Mouse (Mus musculus) limb, embryonic 14.5 days (tissue): Measurements from ENCODE around the gene Gm6309. TPM values are rescaled to one million over a fixed set of nuclear protein-coding genes. Genes with fewer than 3 reads are reported as not detected.
"Not testable (repeated sequence)": the region's sequence is repeated elsewhere in the genome, so short reads cannot be mapped to it uniquely, and the experiment has no call there.

Experiments used
- ATAC-seq: fragments of 200-750 bp; cut with Nextera tagmentation; 2 replicates; pipeline ENCODE4 v1.8.0; 2017; ENCODE audit warnings: low read depth, moderate number of reproducible peaks, moderate TSS enrichment; ENCODE audit not compliant: low FRiP score
- DNase-seq: peaks from one replicate; pipeline ENCODE4 v3.0.0-alpha.2; 2015; ENCODE audit warnings: low spot score
- H3K27ac ChIP-seq: fragments of 300-500 bp; sonication (generic); replicated peaks from 2 replicates; pipeline ENCODE4 v1.5.1; 2014; ENCODE audit warnings: low read depth, mild to moderate bottlenecking, low read length, moderate library complexity, mixed read lengths
- H3K27me3 ChIP-seq: fragments of 300-500 bp; sonication (generic); 2 replicates; pipeline ENCODE4 v1.6.1; 2014; ENCODE audit warnings: low read length, mixed read lengths; ENCODE audit not compliant: control insufficient read depth, insufficient read depth
- H3K36me3 ChIP-seq: fragments of 300-500 bp; sonication (generic); 2 replicates; pipeline ENCODE4 v1.6.1; 2014; ENCODE audit warnings: mild to moderate bottlenecking, low read length, moderate library complexity, mixed read lengths; ENCODE audit not compliant: control insufficient read depth, insufficient read depth
- H3K4me1 ChIP-seq: fragments of 300-500 bp; sonication (generic); 2 replicates; pipeline ENCODE4 v1.6.1; 2014; ENCODE audit warnings: antibody characterized with exemption, low read length, mixed read lengths; ENCODE audit not compliant: control insufficient read depth, insufficient read depth
- H3K4me2 ChIP-seq: fragments of 300-500 bp; sonication (generic); replicated peaks from 2 replicates; pipeline ENCODE4 v1.6.1; 2014; ENCODE audit warnings: low read depth, mild to moderate bottlenecking, low read length, moderate library complexity; ENCODE audit not compliant: severe bottlenecking
- H3K4me3 ChIP-seq: fragments of 300-500 bp; sonication (generic); replicated peaks from 2 replicates; pipeline ENCODE4 v1.5.1; 2014; ENCODE audit warnings: low read length
- H3K9ac ChIP-seq: fragments of 300-500 bp; sonication (generic); 2 replicates; pipeline ENCODE4 v1.6.1; 2014; ENCODE audit warnings: mild to moderate bottlenecking, low read depth, low read length, moderate library complexity; ENCODE audit not compliant: severe bottlenecking
- H3K9me3 ChIP-seq: fragments of 300-500 bp; sonication (generic); 2 replicates; pipeline ENCODE4 v1.6.1; 2016; ENCODE audit warnings: low read length; ENCODE audit not compliant: control insufficient read depth
- POLR2A ChIP-seq: fragments of 200-500 bp; IDR thresholded peaks from 2 replicates; pipeline ENCODE4 v1.8.0; 2012; ENCODE audit warnings: inconsistent platforms, mild to moderate bottlenecking, moderate library complexity, borderline replicate concordance; ENCODE audit not compliant: insufficient read depth, insufficient read length; ENCODE audit errors: extremely low read depth
- WGBS: fragments of 180-500 bp; shearing (Covaris S2); extraction: QIAGEN DNeasy Blood & Tissue Kit; methylation state at CpG from one replicate; pipeline ENCODE4 v1.1.7; 2014; 5-methylcytosine and 5-hydroxymethylcytosine counted together
- polyA plus RNA-seq, 2 experiments: library from polyadenylated mRNA; depleted of rRNA in 1 of 2; stranded (reverse) in 1 of 2; unstranded in 1 of 2; fragments of >200 nt; fragmentation: Nextera tagmentation in 1 of 2; extraction: Ambion mirVana in 1 of 2; gene quantifications; 2 replicates each; pipeline versions ENCODE4 v1.2.1 to v1.2.3; 2012 to 2014

The Gm6309 gene
- polyA plus RNA-seq, 2 experiments, result not detected

DNA sequence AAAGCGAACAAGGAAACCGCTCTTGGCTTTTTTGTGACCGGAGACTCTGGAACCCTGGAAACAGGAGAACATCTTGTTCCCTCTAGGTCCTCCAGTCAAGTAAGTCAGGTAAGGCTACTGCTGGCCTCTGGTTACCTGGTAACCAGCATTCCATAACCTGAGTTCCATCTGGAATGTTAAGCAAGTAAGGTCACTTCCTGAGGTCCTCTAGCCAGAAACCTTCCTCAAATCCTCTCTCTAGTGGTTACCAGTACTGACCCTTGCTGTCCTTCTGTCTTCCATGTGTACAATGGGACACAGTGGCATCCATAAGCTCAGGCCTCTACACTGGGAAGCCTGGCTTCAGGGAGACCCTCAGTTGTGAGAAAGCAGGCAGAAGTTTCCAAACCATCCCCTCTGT is 10.1 kb downstream of the Gm6309 start, which contains the start of gene Gm5565:
Gene Gm5565, minus strand, starts transcription at position 101 of the 400 bp plus-strand sequence.
- H3K4me3 ChIP-seq, H3K9me3 ChIP-seq, H3K27me3 ChIP-seq, H3K4me1 ChIP-seq, H3K36me3 ChIP-seq, ATAC-seq, H3K27ac ChIP-seq, H3K4me2 ChIP-seq, DNase-seq, H3K9ac ChIP-seq: not testable (repeated sequence)
- 89% methylated on average over 3 of the region's 3 CpGs for WGBS

DNA sequence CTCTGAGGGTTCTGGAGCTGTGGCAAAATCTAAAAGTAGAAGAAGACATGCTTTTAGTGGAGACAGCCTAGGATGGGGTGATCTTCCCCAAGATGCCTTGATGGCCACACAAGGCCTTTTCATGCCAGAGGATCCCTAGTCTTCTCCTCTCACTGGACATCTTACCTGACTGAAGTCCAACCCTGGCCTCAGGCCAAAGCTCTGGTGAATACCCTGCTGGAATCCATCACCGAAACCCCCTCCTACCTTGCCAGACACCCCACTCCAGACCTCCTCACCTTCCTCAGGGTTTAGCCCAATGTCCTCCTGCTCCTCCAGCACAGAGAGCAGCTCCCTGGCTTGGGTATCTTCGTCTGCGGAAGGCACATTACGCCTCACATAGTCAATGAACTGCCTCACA is 12.2 kb downstream of the Gm6309 start:
- H3K9ac ChIP-seq, ATAC-seq, H3K9me3 ChIP-seq, H3K4me2 ChIP-seq, H3K36me3 ChIP-seq, H3K27me3 ChIP-seq, DNase-seq, H3K4me3 ChIP-seq, H3K4me1 ChIP-seq, H3K27ac ChIP-seq: not testable (repeated sequence)
- WGBS, result 91% methylated on average over 4 of the region's 4 CpGs

DNA sequence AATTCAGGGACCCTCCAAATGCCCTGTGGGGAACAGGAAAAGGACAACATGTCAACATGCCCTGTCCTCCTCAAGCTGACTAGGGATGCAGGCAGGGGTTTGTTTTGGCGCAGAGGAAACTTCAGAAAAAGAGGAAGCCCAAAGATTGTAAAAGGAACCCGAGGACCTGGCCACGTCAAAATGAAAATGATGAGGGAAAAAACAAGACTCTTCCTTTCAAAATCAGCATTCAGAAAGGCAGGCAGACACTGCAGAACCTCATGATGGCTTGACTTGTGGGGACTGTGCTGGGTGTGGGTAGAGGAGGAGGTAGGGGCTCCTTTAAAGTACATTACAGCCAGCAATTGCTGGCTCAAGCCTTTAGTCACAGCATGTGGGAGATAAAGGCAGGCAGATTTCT is 20.1 kb downstream of the Gm6309 start:
- Histone ChIP-seq H3K9me3 (no peaks in the 10 kb centered on the region), H3K4me1 (no peaks in the 10 kb centered on the region), H3K27ac (no peak overlapping the region), H3K4me2 (no peak overlapping the region), H3K9ac (no peak overlapping the region), H3K36me3 (no peaks in the 10 kb centered on the region), H3K27me3 (no peaks in the 10 kb centered on the region), H3K4me3 (no peak overlapping the region)
- 64% methylated on average over 3 of the region's 3 CpGs for WGBS
- no peak for TF ChIP-seq POLR2A
- ATAC-seq (no peak), DNase-seq (no peak)

DNA sequence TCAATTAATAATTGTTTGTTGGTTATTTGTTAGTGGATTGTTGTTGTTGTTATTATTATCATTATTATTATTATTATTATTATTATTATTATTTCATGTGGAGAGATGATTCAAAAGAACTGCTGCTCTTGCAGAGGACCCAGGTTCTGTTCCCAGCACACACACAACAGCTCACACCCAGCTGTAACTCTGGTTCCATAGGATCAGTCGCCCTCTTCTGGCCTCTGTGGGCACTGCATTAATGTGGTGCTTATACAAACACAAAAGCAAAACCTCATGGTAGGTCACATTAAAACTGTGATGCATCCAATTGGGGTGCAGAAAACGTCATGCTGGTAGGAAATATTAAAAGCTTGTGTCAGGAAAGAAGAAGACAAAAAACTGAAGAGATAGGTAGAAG is 22.6 kb downstream of the Gm6309 start:
- 34% methylated on average over 2 of the region's 2 CpGs for WGBS
- TF ChIP-seq POLR2A, result no peak
- Histone ChIP-seq H3K27me3 (no peaks in the 10 kb centered on the region), H3K4me2 (no peak overlapping the region), H3K4me3 (no peak overlapping the region), H3K27ac (no peak overlapping the region), H3K9ac (no peak overlapping the region), H3K9me3 (no peaks in the 10 kb centered on the region), H3K36me3 (no peaks in the 10 kb centered on the region), H3K4me1 (no peaks in the 10 kb centered on the region)
- DNase-seq, result peak; percentile 43
- no peak for ATAC-seq

Other genes starting within 250 kb of the Gm6309 start
- not detected in 2 replicates for gene Cyp3a25, start 161.1 kb downstream of the Gm6309 start, polyA plus RNA-seq (2012; rRNA removed)
- gene Cyp3a25, start 161.1 kb downstream of the Gm6309 start, polyA plus RNA-seq (2014; fragmentation: Nextera tagmentation; extraction: Ambion mirVana), result not detected in 2 replicates
- not detected in 2 replicates for gene Cyp3a59, start 91.5 kb downstream of the Gm6309 start, polyA plus RNA-seq (2012; rRNA removed)
- not detected in 2 replicates for gene Cyp3a59, start 91.5 kb downstream of the Gm6309 start, polyA plus RNA-seq (2014; fragmentation: Nextera tagmentation; extraction: Ambion mirVana)
- not detected in 2 replicates for gene Gm5565, start 10.2 kb downstream of the Gm6309 start, polyA plus RNA-seq (2012; rRNA removed)
- gene Gm5565, start 10.2 kb downstream of the Gm6309 start, polyA plus RNA-seq (2014; fragmentation: Nextera tagmentation; extraction: Ambion mirVana), result not detected in 2 replicates
- gene 1700001J03Rik, start 14.6 kb upstream of the Gm6309 start, polyA plus RNA-seq (2012; rRNA removed), result 0.38 and 0.68 TPM in 2 replicates
- gene 1700001J03Rik, start 14.6 kb upstream of the Gm6309 start, polyA plus RNA-seq (2014; fragmentation: Nextera tagmentation; extraction: Ambion mirVana), result not detected in 2 replicates
- 16.6 and 25.4 TPM in 2 replicates for gene Rnf6, start 50.8 kb upstream of the Gm6309 start, polyA plus RNA-seq (2012; rRNA removed)
- gene Rnf6, start 50.8 kb upstream of the Gm6309 start, polyA plus RNA-seq (2014; fragmentation: Nextera tagmentation; extraction: Ambion mirVana), result 36.6 and 37.8 TPM in 2 replicates
- 68.3 and 75.1 TPM in 2 replicates for gene Cdk8, start 60.5 kb upstream of the Gm6309 start, polyA plus RNA-seq (2012; rRNA removed)
- 27.1 and 28.0 TPM in 2 replicates for gene Cdk8, start 60.5 kb upstream of the Gm6309 start, polyA plus RNA-seq (2014; fragmentation: Nextera tagmentation; extraction: Ambion mirVana)
- gene Wasf3, start 214.3 kb upstream of the Gm6309 start, polyA plus RNA-seq (2012; rRNA removed), result 10.8 and 12.4 TPM in 2 replicates
- gene Wasf3, start 214.3 kb upstream of the Gm6309 start, polyA plus RNA-seq (2014; fragmentation: Nextera tagmentation; extraction: Ambion mirVana), result 1.4 and 2.2 TPM in 2 replicates